Mouse (Mus musculus) fibroblast of lung, adult 2 months (primary cell): ENCODE measurements around the gene Klk1b5.
A peak's percentile ranks its signal among the peaks of the same experiment; 100 is the strongest.
"Not testable (repeated sequence)": the region's sequence is repeated elsewhere in the genome, so short reads cannot be mapped to it uniquely, and the experiment has no call there.

Source experiments
- DNase-seq: peaks from one replicate; pipeline ENCODE4 v3.0.0-alpha.2; 2011; ENCODE audit warnings: low read depth

Gene Klk1b5

GRCm38 (mm10) chr7:44215645-44216044, at the start of gene Klk1b5:
Gene Klk1b5 (plus strand): TSS chr7:44215945.
- DNase-seq: no peak

- DNase-seq: no peak
Observed at GRCm38 (mm10) chr7:44179299-44180045, 36.3 kb upstream of the Klk1b5 start.

DNA sequence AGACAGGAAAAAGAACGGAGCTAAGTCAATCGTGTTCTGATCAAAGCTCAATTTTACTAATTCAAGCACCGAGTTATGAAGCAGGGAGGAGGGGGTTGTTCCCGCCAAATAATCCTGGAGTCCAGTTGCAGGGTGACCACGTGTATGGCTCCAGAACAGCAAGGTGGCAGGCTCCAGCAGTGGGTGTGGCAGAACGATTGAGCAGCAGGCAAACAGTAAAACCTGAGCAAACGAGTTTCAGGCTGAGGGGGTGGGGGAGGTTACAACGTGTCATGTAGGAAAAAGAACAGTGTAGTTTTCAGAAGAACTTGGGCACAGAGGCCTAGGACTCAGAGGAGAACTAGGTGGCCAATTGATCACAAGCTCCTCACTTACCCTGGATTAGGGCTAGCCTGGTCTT, 29.2 kb upstream of the Klk1b5 start:
- DNase-seq: not testable (repeated sequence)

- not testable (repeated sequence) for DNase-seq
Observed at GRCm38 (mm10) chr7:44187936-44188335, 27.8 kb upstream of the Klk1b5 start, which contains the start of gene Klk1b24. Gene Klk1b24 (plus strand): TSS chr7:44188236.

- DNase-seq: not testable (repeated sequence)
Observed at GRCm38 (mm10) chr7:44193466-44193865, 22.3 kb upstream of the Klk1b5 start.

- no peak for DNase-seq
Observed at GRCm38 (mm10) chr7:44197891-44198290, 17.9 kb upstream of the Klk1b5 start, which contains the start of gene Klk1b3. Gene Klk1b3 (plus strand): TSS chr7:44198191.

DNA sequence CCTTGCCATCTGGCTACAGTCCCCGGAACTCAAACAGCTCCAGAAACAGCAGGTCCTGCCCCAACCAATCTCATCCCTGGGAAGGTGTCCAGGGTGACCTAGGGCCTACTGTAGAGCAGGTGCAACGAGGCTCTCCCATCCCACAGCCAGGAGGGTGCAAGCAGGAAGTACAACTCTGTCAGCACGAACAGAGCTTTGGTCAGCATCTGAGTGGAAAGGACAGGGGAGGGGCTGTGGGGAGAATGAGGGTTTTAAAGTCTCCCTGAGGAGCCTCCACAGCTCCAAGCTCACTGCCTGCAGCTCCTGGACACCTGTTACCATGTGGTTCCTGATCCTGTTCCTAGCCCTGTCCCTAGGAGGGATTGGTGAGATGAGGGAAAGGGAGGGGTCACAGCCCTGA, 8.6 kb upstream of the Klk1b5 start, which contains the start of gene Klk1b4:
TSS of gene Klk1b4 (plus strand) at position 301 of the 400 bp plus-strand sequence.
- DNase-seq: not testable (repeated sequence)

- DNase-seq: no peak
Observed at GRCm38 (mm10) chr7:44208307-44208706, 7.4 kb upstream of the Klk1b5 start.

GRCm38 (mm10) chr7:44221601-44222000, 5.9 kb downstream of the Klk1b5 start:
- DNase-seq: not testable (repeated sequence)

- not testable (repeated sequence) for DNase-seq
Observed at GRCm38 (mm10) chr7:44222335-44222734, 6.6 kb downstream of the Klk1b5 start.

- no peak for DNase-seq
Observed at GRCm38 (mm10) chr7:44225076-44225475, 9.3 kb downstream of the Klk1b5 start, which contains the start of gene Klk1. Gene Klk1 (plus strand): TSS chr7:44225360.

DNA sequence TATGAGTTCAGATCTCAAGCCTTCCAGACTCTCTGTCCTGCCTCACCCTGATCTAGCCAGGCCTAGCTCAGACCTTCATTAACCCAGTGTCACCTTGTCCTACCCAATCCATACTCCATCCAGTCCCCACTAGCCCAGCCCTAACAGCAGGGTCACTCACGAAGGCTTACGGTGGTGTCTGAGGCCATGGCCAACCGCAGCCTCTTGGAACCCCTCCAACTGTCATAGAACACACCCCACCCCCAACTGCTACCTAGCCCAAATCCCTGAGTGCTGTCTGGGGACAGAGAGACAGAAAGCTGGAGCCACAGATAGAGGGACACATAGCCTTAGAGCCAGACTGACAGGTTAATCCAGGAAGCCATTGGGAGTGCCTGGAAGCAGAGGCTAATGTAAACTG, 20.2 kb downstream of the Klk1b5 start, which contains the start of gene Gm36864:
TSS of gene Gm36864 (plus strand) at position 269 of the 400 bp plus-strand sequence.
- DNase-seq: no peak

DNA sequence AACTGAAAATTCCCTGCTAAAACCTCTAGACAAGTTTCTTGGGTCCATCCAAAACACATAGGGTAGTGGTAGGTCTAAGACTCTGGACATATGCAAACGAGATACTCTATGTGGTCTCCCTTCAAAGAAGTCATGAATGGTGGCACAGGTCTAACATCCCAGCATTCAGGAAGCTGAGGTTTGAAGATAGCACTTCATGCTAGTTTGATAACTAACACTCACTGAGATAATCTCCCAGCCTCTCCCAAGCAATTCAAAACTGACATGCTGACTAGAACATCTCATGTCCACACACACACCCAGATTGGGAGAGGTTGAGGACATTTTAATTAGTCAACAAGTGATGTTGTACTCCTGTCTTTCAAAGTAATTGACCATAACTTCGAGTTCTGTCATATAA, 24.2 kb downstream of the Klk1b5 start:
- DNase-seq: no peak

- DNase-seq: no peak
Observed at GRCm38 (mm10) chr7:44240712-44241111, 25.0 kb downstream of the Klk1b5 start.

DNA sequence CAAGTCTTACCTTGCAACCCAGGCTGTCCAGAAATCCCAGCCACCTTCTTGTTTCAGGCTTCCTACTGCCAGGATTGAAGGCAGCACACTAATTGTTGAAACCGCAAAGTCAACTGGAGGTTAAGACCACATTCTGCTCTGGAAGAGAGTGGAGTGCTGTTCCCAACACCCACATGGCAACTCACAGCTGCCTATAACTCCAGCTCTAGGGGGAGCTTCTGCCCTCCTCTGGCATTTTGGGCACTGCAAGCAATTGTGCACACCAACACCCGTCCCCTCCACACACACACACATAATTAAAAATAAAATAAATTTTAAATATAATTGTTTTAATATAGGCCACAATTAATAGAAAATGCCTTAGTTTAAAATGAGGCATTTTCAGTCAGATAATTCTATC, 25.4 kb downstream of the Klk1b5 start:
- no peak for DNase-seq

- no peak for DNase-seq
Observed at GRCm38 (mm10) chr7:44244080-44244479, 28.3 kb downstream of the Klk1b5 start.

DNA sequence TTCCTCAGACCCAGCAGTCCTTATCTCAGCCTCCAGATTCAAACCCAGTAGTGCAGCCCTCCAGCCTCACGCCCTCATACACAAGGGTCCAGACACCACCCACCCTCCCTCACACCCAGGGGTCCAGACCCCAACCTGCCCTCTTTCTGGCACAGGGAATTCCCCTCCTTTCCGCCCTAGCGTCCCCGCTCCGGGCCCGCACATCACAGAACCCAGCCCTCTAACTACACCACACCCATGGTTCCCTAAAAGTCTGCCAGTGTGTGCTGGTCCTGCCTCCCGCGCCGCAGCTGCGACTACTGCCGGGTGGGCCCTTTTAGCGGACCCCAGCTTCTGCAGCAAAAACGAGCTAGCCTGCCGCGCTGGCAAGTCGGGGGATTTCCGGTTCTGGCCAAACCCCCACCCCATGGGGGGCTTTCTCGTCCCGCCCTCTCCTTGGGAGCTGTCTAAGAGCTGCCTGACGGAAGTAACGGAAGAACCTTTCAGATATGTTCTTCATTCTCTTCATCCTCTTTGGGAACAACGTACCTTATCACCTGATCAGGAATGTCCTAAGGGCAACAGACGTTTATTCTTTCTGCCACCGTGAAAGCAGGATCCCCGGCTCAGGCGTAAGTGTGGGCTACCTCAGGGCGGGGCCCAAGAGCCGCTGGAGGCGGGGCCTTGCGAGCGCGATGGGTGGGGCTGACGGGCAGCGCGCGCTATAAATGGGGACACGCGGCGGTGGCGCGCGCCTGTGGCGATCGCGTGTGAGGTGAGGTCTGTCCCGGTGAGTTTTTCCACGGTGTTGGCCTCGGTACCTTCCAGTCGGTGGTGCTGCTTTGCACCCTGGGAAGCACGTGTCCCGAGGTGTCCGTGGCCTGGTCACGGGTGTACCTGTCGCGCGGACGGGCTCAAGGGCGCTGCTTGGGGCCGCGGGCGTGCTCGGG, 30.6 kb downstream of the Klk1b5 start, which contains the start of the genes 1700028J19Rik and 2410002F23Rik:
TSS of gene 1700028J19Rik (minus strand) at position 641 of the 929 bp plus-strand sequence.
TSS of gene 2410002F23Rik (plus strand) at position 668 of the 929 bp plus-strand sequence.
- DNase-seq: peak; percentile 73

GRCm38 (mm10) chr7:44246984-44247470, 31.3 kb downstream of the Klk1b5 start:
- no peak for DNase-seq

DNA sequence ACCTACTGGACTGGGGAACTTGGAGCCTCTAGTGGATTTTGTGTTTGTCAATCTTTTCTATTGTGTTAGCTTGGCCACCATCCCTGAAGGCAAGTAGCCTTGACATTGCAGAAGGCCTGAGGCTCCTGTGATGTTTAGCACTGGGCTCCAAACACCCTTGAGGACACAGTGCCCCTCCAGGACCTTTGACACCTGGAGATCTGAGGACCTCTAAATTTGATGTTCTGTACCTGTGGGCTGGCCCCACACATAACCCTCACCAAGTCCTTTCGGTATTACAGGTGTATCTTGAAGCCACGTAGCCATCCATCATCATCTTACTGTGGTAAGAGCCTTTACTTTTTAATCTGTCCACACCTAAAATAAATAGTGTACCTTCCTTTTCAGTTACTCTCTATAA, 32.2 kb downstream of the Klk1b5 start:
- DNase-seq: no peak

GRCm38 (mm10) chr7:44249248-44249647, 33.5 kb downstream of the Klk1b5 start:
- DNase-seq: no peak

- DNase-seq: not testable (repeated sequence)
Observed at GRCm38 (mm10) chr7:44250732-44251275, 35.1 kb downstream of the Klk1b5 start.
